Mouse (Mus musculus): ENCODE measurements around the gene Rps17. TPM values are rescaled to one million over a fixed set of nuclear protein-coding genes. Genes with fewer than 3 reads are reported as not detected.
A peak's percentile ranks its signal among the peaks of the same experiment; 100 is the strongest.

Rps17 gene
- total RNA-seq, 1 experiment from 2014 or later = 4,593 TPM

DNA sequence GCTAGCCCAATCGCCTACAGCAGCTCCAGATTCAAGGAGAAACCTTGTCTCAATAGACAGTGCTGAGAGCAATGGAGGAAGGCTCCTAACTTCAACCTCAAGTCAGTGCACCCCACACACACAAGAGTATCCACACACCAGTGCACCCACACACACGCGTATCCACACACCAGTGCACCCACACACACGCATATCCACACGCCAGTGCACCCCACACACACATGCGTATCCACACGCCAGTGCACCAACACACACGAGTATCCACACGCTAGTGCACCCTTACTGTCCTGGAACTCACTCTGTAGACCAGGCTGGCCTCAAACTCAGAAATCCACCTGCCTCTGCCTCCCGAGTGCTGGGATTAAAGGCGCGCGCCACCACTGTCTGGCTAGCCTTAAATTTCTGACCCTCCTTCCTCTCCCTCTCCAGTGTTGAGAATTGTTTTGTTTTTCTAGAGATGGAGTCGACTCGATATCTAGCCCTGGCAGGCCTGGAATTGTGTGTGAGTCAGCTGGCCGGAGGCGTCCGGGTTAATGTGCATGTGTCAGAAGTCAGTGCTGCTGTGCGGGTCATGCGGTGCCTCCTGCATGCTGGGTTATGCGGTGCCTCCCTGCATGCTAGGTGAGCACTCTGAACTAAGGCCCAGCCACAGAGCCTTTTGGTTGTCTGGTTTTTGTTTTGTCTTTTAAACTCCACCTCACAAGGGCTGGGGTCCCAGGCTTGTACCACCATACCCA, 7.1 kb downstream of the Rps17 start:
- no peak for ATAC-seq (replicated peaks in 1 of 2; ENCODE audit: insufficient read depth in 1 of 2, low FRiP score in 2 of 2, low TSS enrichment in 1 of 2, low read depth in 1 of 2, poor library complexity in 2 of 2, severe bottlenecking in 2 of 2)

DNA sequence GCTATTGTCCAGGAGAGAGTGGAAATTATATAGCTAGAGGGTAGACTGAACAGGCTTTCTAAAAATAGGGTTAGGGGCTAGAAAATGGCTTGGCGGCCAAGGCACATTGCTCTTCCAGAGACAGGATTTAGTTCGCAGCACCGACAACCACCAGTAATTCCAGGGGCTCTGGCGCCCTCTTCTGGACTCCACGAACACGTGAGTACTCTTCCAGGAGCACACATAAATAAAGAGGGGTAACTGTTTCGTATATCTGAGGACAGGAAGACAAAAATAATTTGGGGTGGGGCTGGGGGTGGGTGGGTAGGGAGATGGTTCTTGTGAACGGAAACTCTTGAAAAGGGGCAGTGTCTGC, 8.6 kb downstream of the Rps17 start:
- peak in 1 of 2 experiments; percentile 42; a peak in 2 of 4 replicates for ATAC-seq (replicated peaks in 1 of 2; ENCODE audit: insufficient read depth in 1 of 2, low FRiP score in 2 of 2, low TSS enrichment in 1 of 2, low read depth in 1 of 2, poor library complexity in 2 of 2, severe bottlenecking in 2 of 2)

DNA sequence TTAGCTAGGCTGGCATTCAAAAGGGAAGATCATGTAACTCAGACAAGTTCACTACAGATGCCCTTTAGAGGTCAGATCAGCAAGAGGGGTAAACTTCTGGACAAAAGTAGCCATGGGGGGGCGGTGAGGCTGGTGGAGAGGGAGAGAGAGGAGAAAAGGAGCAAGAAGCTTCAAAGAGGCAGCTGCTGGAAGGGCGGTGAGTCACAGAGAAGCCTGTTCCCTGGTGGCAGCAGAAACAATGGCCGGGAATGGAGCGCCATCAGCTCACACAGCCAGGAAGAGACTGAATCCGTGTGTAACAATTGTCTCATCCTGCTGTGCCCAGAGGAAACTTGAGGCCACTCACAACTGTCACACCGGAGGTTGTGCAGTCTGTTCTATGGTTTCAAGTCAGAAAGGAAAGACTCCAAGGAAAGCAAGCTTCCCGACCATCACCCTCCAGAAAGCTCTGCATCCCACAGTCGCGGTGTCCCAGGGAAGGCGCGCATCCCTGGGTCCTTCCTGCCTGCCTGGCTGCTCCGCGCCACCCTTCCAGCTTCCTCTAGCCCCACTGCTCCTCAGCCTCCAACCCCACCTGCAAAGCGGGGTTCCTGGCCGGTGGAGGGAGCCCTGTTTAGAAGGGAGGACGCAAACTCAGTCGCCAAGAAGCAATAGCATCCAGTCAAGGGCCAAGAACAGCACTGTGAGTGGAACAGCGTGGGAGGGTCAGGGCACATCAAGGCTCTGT, 9.2 kb downstream of the Rps17 start:
- no peak for ATAC-seq (replicated peaks in 1 of 2; ENCODE audit: insufficient read depth in 1 of 2, low FRiP score in 2 of 2, low TSS enrichment in 1 of 2, low read depth in 1 of 2, poor library complexity in 2 of 2, severe bottlenecking in 2 of 2)

DNA sequence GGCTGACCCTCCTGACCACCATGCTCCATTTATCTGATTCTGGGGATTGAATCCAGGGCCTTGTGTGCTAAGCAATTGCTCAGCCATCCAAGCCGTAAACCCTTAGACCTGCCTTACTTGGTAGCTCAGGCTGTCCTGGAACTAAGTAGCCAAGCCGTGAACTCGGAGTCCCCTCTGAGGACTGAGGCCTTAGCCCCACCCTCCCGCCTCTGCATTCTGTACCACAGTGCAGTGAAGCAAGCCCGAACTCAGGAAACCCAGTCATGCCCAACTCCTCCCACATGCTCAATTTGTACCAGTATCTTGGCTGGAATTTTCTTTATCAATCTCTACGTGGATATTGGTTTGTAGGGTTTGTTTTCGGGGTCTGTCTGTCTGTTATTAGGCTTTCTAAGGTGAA, 13.2 kb downstream of the Rps17 start:
- no peak for ATAC-seq (replicated peaks in 1 of 2; ENCODE audit: insufficient read depth in 1 of 2, low FRiP score in 2 of 2, low TSS enrichment in 1 of 2, low read depth in 1 of 2, poor library complexity in 2 of 2, severe bottlenecking in 2 of 2)

DNA sequence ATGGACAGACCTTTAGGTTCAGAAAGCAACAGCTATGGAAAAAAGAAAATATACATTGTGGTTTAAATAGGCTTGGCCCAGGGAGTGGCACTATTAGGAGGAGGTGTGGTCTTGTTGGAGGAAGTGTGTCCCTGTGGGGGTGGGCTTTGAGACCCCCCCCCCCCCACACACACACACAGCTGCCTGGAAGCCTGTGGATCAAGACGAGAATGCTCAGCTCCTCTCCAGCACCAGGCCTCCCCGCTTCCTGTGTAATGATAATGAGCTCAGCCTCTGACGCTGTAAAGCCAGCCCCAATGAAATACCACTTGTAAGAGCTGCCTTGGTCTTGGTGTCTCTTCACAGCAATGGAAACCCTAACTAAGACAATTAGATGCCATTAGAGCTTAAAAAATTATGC, 14.3 kb downstream of the Rps17 start:
- ATAC-seq (replicated peaks in 1 of 2; ENCODE audit: insufficient read depth in 1 of 2, low FRiP score in 2 of 2, low TSS enrichment in 1 of 2, low read depth in 1 of 2, poor library complexity in 2 of 2, severe bottlenecking in 2 of 2) = no peak

DNA sequence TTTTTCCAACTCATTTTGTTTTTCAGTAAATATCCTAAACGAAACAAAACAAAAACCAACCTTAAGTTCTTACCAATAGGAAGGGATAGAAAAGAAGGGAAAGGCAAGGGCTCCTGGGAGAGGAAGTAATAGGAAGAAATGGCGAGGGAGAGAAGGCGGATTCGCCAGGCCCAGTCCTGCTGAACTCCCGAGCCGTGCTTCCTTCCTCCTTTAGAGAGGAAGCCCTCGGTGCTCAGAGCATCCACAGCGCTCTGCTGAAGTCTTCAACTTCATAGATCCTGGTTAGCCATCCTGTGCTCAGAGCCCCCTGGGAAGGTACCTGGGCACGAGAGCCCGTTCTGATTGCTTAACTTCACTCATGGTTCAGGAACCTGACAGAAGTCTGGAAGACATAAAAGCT, 17.4 kb downstream of the Rps17 start:
- no peak for ATAC-seq (replicated peaks in 1 of 2; ENCODE audit: insufficient read depth in 1 of 2, low FRiP score in 2 of 2, low TSS enrichment in 1 of 2, low read depth in 1 of 2, poor library complexity in 2 of 2, severe bottlenecking in 2 of 2)

DNA sequence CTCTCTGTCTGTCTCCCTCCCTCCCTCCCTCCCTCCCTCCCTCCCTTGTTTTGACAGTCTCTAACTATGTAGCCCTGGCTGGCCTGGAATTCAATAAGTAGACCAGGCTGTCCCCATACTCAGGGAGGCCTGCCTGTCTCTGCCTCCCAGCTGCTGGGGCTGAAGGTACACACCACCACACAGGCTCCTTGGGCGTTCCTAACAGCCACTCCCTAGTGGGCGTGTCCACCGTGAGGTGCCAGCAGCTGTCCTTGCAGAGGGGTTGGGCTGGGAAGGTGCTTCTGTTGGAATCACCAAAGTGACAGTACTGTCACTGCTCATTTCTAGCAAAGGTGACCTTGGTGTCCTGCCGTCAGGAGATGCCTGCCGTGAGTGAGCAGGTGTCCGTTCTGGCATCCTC, 18.2 kb downstream of the Rps17 start:
- no peak for ATAC-seq (replicated peaks in 1 of 2; ENCODE audit: insufficient read depth in 1 of 2, low FRiP score in 2 of 2, low TSS enrichment in 1 of 2, low read depth in 1 of 2, poor library complexity in 2 of 2, severe bottlenecking in 2 of 2)

DNA sequence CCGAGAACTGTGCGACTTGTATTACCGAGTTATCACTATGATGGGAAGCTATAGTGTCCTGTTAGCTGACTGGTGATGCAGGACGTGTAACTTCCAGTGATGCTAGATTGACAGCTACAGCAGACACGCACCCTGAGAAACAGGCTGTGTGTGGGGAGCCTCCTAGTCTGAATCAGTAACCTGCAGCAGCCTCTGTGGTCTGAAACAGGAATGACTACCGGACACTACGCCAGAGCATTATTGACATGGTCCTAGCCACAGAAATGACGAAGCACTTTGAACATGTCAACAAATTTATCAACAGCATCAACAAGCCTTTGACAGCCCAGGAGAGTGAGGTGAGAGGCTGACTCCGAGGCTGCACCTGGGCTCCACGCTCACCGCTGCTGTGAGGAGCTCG, 19.0 kb downstream of the Rps17 start:
- no peak for ATAC-seq (replicated peaks in 1 of 2; ENCODE audit: insufficient read depth in 1 of 2, low FRiP score in 2 of 2, low TSS enrichment in 1 of 2, low read depth in 1 of 2, poor library complexity in 2 of 2, severe bottlenecking in 2 of 2)

DNA sequence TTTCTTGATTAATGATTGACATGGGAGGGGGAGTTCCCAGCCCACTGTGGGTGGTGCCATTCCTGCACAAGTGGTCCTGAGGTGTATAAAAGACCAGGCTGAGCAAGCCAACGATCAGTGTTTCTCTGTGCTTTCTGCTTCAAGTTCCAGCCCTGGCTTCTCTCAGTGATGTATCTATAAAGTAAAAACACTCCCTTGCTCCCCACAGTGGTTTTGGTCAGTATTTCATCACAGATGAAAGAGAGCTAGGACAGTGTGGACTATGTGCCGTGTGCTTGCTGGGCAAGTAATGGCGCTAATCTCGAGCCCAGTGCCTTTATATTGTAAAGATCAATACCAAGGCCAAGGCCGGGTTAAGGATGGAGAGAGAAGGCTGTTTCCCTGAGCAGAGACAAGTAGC, 23.3 kb downstream of the Rps17 start:
- no peak for ATAC-seq (replicated peaks in 1 of 2; ENCODE audit: insufficient read depth in 1 of 2, low FRiP score in 2 of 2, low TSS enrichment in 1 of 2, low read depth in 1 of 2, poor library complexity in 2 of 2, severe bottlenecking in 2 of 2)

DNA sequence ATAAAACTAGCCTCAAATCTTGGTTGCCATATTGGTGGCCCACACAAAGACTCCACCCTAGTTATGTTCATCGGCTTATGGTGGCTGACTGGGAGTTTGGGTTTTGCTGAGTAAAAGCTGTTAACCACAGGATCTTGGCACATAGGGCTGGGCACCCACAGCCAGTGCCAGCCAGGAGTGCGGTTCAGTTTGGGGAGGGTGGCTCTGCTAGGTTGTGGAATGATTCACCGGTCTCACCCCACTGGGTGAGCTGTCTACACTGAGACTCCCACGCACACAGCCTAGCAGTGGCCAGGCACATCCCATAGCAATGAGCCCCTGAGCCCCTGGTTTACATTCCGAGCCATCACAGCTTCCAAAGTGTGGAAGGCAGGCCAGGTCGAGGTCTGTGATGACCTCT, 25.3 kb downstream of the Rps17 start:
- ATAC-seq (replicated peaks in 1 of 2; ENCODE audit: insufficient read depth in 1 of 2, low FRiP score in 2 of 2, low TSS enrichment in 1 of 2, low read depth in 1 of 2, poor library complexity in 2 of 2, severe bottlenecking in 2 of 2) = peak; percentile 62 to 82

DNA sequence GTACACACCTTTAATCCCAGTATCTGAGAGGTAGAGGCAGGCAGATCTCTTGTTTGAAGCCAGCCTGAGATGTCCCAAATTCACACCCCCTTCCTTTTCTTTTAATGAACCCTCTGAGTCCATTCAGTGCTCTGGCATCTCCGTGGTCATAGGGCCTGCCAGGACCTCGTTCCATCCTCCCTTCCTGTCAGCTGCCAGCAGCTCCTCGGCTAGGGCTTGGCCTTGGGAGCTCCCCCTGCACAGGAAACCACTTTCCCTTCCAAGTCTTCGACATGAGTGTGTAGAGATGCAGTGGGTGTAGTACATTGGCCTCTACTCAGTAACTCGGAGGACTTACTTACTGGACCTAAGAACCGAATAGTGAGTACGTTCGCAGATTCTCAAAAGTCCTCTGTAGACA, 29.5 kb downstream of the Rps17 start:
- no peak for ATAC-seq (replicated peaks in 1 of 2; ENCODE audit: insufficient read depth in 1 of 2, low FRiP score in 2 of 2, low TSS enrichment in 1 of 2, low read depth in 1 of 2, poor library complexity in 2 of 2, severe bottlenecking in 2 of 2)

DNA sequence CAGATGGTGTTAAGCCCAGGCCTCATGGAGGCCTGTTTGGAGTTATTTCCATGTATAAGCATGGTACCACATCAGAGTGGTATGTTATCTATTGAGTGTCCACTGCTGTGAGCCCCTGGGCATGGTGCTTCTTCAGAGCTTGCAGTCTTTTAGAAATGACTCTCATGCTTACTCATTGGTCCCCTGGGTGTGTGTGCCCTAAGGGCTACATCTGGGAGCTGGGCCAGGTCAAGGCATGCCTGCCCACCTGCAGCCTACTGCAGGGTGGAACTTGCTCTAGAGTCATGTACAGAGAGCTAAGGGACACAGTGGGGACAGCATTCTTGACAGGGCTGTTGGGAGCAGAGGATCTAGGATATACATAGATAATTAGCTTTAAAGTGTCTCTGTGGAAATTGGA, 33.5 kb downstream of the Rps17 start:
- ATAC-seq (replicated peaks in 1 of 2; ENCODE audit: insufficient read depth in 1 of 2, low FRiP score in 2 of 2, low TSS enrichment in 1 of 2, low read depth in 1 of 2, poor library complexity in 2 of 2, severe bottlenecking in 2 of 2) = no peak

DNA sequence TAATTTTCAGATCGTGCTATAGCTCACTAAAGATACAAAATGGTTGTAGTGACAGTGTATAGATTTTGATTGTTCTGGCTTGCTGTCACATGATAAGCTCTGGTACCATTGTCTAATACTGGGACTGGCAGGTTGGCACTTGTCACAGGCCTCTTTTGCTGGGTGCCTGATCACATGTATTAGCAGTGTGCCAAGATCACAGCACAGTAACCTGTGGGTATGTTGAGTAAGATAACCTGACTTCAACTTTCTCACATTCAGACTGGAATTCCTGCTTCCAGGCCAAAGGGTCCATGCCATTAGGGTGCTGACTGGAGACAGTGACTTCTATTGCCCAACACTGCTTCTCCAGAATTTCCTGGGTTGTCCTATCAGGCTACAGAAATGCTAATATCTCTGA, 33.9 kb downstream of the Rps17 start:
- no peak for ATAC-seq (replicated peaks in 1 of 2; ENCODE audit: insufficient read depth in 1 of 2, low FRiP score in 2 of 2, low TSS enrichment in 1 of 2, low read depth in 1 of 2, poor library complexity in 2 of 2, severe bottlenecking in 2 of 2)

DNA sequence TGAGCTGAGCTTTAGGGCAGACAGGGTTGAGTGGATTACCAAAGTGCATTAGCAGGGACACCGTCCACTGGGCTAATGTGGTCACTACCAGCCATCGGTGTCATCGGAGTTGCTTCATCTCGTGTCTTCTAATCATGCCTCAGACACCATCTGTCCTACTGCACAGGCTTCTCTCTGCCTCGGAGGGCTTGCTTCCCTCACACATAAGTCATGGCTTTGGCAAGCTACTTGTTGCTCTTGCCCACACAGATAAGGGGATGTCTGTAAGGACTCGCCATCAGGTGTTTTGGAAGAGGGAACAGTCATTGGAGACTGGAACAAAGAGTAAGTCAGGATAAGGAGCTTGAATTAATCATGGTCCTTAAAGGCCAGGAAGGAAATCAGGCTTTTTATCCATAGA, 35.8 kb downstream of the Rps17 start:
- no peak for ATAC-seq (replicated peaks in 1 of 2; ENCODE audit: insufficient read depth in 1 of 2, low FRiP score in 2 of 2, low TSS enrichment in 1 of 2, low read depth in 1 of 2, poor library complexity in 2 of 2, severe bottlenecking in 2 of 2)

DNA sequence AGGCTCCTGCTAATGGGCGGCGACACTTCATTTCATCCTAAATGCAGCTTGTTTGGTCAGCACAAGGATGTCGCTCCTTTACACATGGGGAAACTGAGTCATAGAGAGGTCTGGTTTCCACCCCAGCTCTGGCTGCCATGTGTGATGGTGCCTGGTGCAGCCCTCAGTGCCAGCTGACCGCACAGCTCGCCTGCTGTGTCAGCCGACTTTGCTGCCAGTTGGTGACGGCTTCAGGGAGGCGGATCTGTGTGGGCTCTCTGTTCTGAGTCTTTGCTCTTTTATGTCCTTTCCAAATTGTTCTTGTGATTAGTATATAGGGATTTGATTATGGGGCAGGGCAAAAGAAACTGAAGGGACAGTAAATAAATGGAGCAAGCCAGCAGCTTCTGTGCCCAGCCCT, 37.3 kb downstream of the Rps17 start:
- no peak for ATAC-seq (replicated peaks in 1 of 2; ENCODE audit: insufficient read depth in 1 of 2, low FRiP score in 2 of 2, low TSS enrichment in 1 of 2, low read depth in 1 of 2, poor library complexity in 2 of 2, severe bottlenecking in 2 of 2)

DNA sequence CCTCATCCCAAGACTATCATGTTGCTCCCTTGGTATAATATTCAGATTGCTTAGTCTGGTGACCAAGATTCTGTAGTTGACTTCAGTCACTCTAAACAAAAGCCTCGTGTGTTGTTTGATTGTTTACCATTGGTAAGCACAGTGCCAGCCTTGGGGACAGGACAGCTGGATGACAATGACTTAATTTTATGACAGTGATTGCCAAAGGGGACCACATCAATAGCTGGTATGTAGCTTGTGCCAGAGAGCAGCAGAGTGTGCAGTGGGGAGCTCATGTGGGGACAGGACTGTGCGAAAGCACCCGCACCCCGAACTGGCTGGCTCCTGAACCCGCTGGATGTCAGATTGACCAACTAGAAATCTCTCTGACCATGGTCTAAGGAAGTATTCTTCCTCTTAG, 40.4 kb downstream of the Rps17 start:
- ATAC-seq (replicated peaks in 1 of 2; ENCODE audit: insufficient read depth in 1 of 2, low FRiP score in 2 of 2, low TSS enrichment in 1 of 2, low read depth in 1 of 2, poor library complexity in 2 of 2, severe bottlenecking in 2 of 2) = no peak

DNA sequence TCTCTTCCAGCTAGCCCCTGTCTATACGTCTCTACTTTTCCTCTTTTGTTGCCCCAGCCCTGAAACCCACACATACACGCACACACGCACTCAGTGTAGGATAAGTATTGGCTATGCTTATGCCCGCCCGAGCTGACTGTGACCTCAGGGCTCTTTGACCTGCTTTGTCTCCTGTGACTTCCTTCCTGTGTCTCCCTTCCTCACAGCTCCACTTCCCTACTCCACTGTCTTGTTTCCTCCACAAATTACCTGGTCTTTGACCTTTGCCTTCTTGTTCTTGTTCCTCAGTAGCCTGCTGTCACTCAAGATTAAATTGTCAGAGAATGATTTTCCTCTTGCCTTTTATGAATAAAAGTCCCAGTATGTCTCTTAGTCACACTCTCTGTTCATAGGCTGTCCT, 41.0 kb downstream of the Rps17 start:
- no peak for ATAC-seq (replicated peaks in 1 of 2; ENCODE audit: insufficient read depth in 1 of 2, low FRiP score in 2 of 2, low TSS enrichment in 1 of 2, low read depth in 1 of 2, poor library complexity in 2 of 2, severe bottlenecking in 2 of 2)

DNA sequence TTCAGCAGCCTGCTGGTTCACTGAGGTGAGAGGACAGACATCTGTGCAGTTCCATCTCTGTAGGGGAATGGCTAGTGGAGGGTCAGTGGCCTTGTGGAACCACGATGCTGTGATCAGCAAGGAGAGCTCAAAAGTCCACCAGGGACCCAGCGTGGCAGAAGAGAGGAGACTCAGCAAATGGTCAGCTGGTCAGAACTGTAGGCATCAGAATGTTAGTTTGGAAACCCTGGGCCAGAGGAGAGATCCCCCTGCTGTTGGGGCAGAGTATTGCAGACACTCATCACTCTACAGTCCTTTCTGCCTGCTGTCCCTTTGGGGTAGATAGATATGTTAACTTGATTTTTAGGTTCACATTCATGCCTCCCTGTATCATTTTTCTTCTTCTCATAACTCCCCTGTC, 41.4 kb downstream of the Rps17 start:
- ATAC-seq (replicated peaks in 1 of 2; ENCODE audit: insufficient read depth in 1 of 2, low FRiP score in 2 of 2, low TSS enrichment in 1 of 2, low read depth in 1 of 2, poor library complexity in 2 of 2, severe bottlenecking in 2 of 2) = no peak; a peak in 1 of 4 replicates

DNA sequence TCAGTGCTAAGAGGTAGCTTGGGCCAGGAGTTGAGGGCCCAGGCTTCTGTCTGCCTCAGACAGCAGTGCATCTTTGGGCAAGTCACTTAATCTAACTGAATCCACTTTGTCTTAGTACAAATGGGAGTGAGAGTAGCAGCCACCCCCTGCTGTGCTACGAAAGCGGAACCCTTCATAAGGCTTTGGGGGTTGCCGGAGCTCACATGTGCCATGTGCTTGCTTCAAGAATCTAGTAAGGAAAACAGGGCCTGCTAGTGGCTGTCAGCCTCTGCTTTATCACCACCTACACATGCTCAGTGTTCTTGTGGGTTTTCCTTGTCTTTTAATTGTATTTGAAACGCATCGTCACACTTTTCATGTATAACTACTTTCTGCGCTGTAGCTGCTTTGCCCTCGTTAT, 43.7 kb downstream of the Rps17 start:
- ATAC-seq (replicated peaks in 1 of 2; ENCODE audit: insufficient read depth in 1 of 2, low FRiP score in 2 of 2, low TSS enrichment in 1 of 2, low read depth in 1 of 2, poor library complexity in 2 of 2, severe bottlenecking in 2 of 2) = no peak

All from hematopoietic stem cell, adult 5-6 weeks (primary cell).